Mouse (Mus musculus): Measurements from ENCODE around the gene Fam57a.
A peak's percentile ranks its signal among the peaks of the same experiment; 100 is the strongest.

Gene Fam57a

GRCm38 (mm10) chr11:76247239-76247638 lies 67.8 kb downstream of the Fam57a start:
- DNase-seq: no peak

- no peak for DNase-seq
Measured at GRCm38 (mm10) chr11:76252036-76252435, 72.6 kb downstream of the Fam57a start.

GRCm38 (mm10) chr11:76253145-76253917 lies 73.9 kb downstream of the Fam57a start:
- DNase-seq: peak; percentile 79

GRCm38 (mm10) chr11:76253918-76254264 lies 74.4 kb downstream of the Fam57a start:
- DNase-seq: no peak

GRCm38 (mm10) chr11:76255431-76256001 lies 76.0 kb downstream of the Fam57a start:
- no peak for DNase-seq

- no peak for DNase-seq
Measured at GRCm38 (mm10) chr11:76256129-76256528, 76.7 kb downstream of the Fam57a start.

GRCm38 (mm10) chr11:76257386-76257785 lies 77.9 kb downstream of the Fam57a start:
- no peak for DNase-seq

GRCm38 (mm10) chr11:76258511-76258910 lies 79.0 kb downstream of the Fam57a start:
- DNase-seq: no peak

- no peak for DNase-seq
Measured at GRCm38 (mm10) chr11:76260208-76261050, 81.0 kb downstream of the Fam57a start.

GRCm38 (mm10) chr11:76261224-76261623 lies 81.8 kb downstream of the Fam57a start:
- no peak for DNase-seq

GRCm38 (mm10) chr11:76262611-76263351 lies 83.3 kb downstream of the Fam57a start:
- DNase-seq: no peak

Measured in liver (tissue).